Mouse (Mus musculus): ENCODE data around the gene Zfp11.
A peak's percentile ranks its signal among the peaks of the same experiment; 100 is the strongest.

Zfp11 gene

GRCm38 (mm10) chr5:129611060-129611459, 58.8 kb downstream of the Zfp11 start:
- peak; percentile 86 to 87 for DNase-seq (ENCODE audit: low spot score in 2 of 2)

GRCm38 (mm10) chr5:129607476-129607875, 62.4 kb downstream of the Zfp11 start:
- no peak for DNase-seq (ENCODE audit: low spot score in 2 of 2)

Measured in right cerebral cortex, adult 2 months (tissue).